Mouse (Mus musculus): ENCODE measurements around the gene Acox3.

Gene Acox3
- long read RNA-seq, experiment 1, partial matches to known transcripts = 0 of 4 reads
- long read RNA-seq, experiment 1, other reads (novel, unspliced or antisense) = 2 of 4 reads
- long read RNA-seq, experiment 2, partial matches to known transcripts = 3 of 20 reads
- long read RNA-seq, experiment 2, other reads (novel, unspliced or antisense) = 14 of 20 reads

- intact Hi-C loops (cut with DNase I) = no loop called here
Measured at GRCm38 (mm10) chr5:35582445-35583220, at the start of gene Acox3. Gene Acox3, plus strand, starts transcription at chr5:35583040.

- intact Hi-C loops (cut with DNase I) = no loop called here
Measured at GRCm38 (mm10) chr5:35536271-35536670, 46.6 kb upstream of the Acox3 start.

GRCm38 (mm10) chr5:35537474-35537873 is 45.4 kb upstream of the Acox3 start:
- intact Hi-C loops (cut with DNase I) = no loop called here

- intact Hi-C loops (cut with DNase I) = no loop called here
Measured at GRCm38 (mm10) chr5:35538022-35538421, 44.8 kb upstream of the Acox3 start.

- intact Hi-C loops (cut with DNase I) = no loop called here
Measured at GRCm38 (mm10) chr5:35539576-35539975, 43.3 kb upstream of the Acox3 start.

- intact Hi-C loops (cut with DNase I) = no loop called here
Measured at GRCm38 (mm10) chr5:35540555-35540954, 42.3 kb upstream of the Acox3 start.

GRCm38 (mm10) chr5:35541059-35541790 is 41.6 kb upstream of the Acox3 start:
- intact Hi-C loops (cut with DNase I) = no loop called here

- intact Hi-C loops (cut with DNase I) = no loop called here
Measured at GRCm38 (mm10) chr5:35546127-35546526, 36.7 kb upstream of the Acox3 start.

GRCm38 (mm10) chr5:35551855-35552837 is 30.7 kb upstream of the Acox3 start:
- intact Hi-C loops (cut with DNase I) = no loop called here

- intact Hi-C loops (cut with DNase I) = no loop called here
Measured at GRCm38 (mm10) chr5:35552838-35553539, 29.9 kb upstream of the Acox3 start.

- intact Hi-C loops (cut with DNase I) = no loop called here
Measured at GRCm38 (mm10) chr5:35556393-35556792, 26.4 kb upstream of the Acox3 start.

GRCm38 (mm10) chr5:35557946-35558621 is 24.8 kb upstream of the Acox3 start:
- intact Hi-C loops (cut with DNase I) = no loop called here

GRCm38 (mm10) chr5:35559447-35559846 is 23.4 kb upstream of the Acox3 start:
- intact Hi-C loops (cut with DNase I) = no loop called here

GRCm38 (mm10) chr5:35562616-35563015 is 20.2 kb upstream of the Acox3 start:
- intact Hi-C loops (cut with DNase I) = loop anchor here (1.0 kb wide), 1 partner anchor 39 kb away; no protein-coding TSS in a partner anchor

- intact Hi-C loops (cut with DNase I) = loop anchor here (1.0 kb wide), 1 partner anchor 40 kb away; no protein-coding TSS in a partner anchor
Measured at GRCm38 (mm10) chr5:35563449-35563848, 19.4 kb upstream of the Acox3 start.

GRCm38 (mm10) chr5:35565217-35565616 is 17.6 kb upstream of the Acox3 start:
- intact Hi-C loops (cut with DNase I) = no loop called here

- intact Hi-C loops (cut with DNase I) = no loop called here
Measured at GRCm38 (mm10) chr5:35566632-35567031, 16.2 kb upstream of the Acox3 start.

- intact Hi-C loops (cut with DNase I) = no loop called here
Measured at GRCm38 (mm10) chr5:35571546-35571945, 11.3 kb upstream of the Acox3 start.

Data from adrenal gland (tissue).